Mouse (Mus musculus): Measurements from ENCODE around the gene Crygf.
"Not testable (repeated sequence)": the region's sequence is repeated elsewhere in the genome, so short reads cannot be mapped to it uniquely, and the experiment has no call there.

Gene Crygf

GRCm38 (mm10) chr1:65926294-65926693, at the start of gene Crygf:
Gene Crygf (plus strand): TSS chr1:65926520.
- in situ Hi-C loops (cut with MseI, MboI) = no loop called here

GRCm38 (mm10) chr1:65925361-65926210, 734 bp upstream of the Crygf start:
- in situ Hi-C loops (cut with MseI, MboI) = no loop called here

- in situ Hi-C loops (cut with MseI, MboI) = not testable (repeated sequence)
Observed at GRCm38 (mm10) chr1:65926696-65927095, 376 bp downstream of the Crygf start.

GRCm38 (mm10) chr1:65930055-65930454, 3.7 kb downstream of the Crygf start:
- in situ Hi-C loops (cut with MseI, MboI) = no loop called here

- in situ Hi-C loops (cut with MseI, MboI) = no loop called here
Observed at GRCm38 (mm10) chr1:65932091-65932812, 5.9 kb downstream of the Crygf start.

All from mouse trophoblast stem cell (cell line).